Mouse (Mus musculus) testis, postnatal 10 days (tissue): ENCODE measurements around the gene Ncam2.

Source experiments
- DNase-seq: peaks from one replicate; pipeline ENCODE4 v3.0.0; 2021; ENCODE audit warnings: low spot score

Gene Ncam2

DNA sequence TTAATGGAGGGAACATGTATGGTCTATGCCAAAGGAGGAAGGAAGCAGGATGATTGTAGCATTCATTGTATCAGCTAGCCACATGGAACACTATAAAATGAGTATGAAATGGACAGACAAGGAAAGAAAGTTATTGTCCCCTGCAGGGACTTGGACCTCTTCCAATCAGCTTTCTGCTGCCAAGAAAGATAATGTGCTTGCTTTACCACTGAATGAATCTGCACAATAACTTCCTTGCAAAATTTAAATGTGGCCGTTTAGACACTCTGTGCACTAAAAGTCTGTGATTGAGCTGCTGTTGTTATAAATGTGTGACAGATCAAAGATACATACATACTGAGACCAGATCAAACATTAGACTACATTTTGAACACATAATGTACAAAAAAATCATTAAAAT lies 451.1 kb downstream of the Ncam2 start:
- no peak for DNase-seq

DNA sequence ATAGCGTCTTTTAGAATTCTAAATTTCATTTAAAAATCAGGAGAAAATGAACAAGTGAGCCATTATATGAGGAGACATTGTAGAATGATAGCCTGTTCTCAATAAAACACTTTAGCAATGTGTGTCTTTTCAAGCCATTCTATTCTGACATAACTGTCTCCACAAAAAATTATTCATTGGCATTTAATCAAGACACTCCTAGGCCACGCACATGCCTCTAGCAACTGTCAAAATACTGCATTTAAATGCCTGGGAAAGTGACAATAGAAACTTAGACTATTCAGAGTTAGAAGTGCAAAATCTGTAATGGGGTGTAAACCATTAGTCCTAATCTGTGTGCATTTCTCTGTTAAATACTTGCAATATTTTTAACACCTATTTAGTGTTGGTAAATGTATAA lies 456.1 kb downstream of the Ncam2 start:
- DNase-seq = no peak

DNA sequence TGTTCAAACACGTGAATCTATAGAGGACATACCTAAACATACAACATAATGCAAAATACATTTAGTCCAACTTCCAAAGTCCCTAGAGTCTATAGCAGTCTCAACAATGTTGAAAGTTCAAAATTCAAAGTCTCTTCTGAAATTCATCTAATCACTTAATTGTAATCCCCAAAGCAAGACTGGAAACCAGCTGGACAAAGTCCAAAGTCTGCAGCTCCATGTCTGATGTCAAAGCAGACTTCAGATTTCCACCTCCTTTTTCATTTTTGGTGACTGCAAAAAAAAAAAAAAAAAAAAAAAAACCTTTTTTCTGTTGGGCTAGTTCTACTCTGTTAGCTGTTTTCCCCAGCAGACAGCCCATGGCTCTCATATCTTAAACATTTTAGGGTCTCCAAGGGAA lies 473.4 kb downstream of the Ncam2 start:
- DNase-seq = no peak

DNA sequence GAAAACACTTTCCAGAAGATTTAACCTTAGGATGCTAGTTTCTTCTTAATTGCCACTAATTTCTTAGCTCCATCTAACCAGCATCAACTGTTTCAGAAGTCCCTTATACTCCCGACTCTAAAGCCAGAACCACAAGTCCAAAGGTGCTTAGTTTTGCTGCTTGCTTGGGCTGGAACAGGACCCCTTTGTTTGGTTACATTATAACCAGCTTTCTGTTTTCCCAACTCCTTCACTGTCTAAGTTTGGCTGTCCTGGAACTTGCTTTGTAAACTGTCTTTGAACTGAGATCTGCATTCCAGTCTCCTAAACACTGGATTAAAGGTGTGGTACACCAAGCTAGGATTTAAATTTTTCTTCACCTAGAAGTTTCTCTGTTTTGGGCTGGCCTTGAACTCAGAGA lies 475.0 kb downstream of the Ncam2 start:
- no peak for DNase-seq
